Mouse (Mus musculus): ENCODE results near the gene Abhd17c. TPM values are rescaled to one million over a fixed set of nuclear protein-coding genes. Genes with fewer than 3 reads are reported as not detected.

Abhd17c gene
- 8.8 and 9.5 TPM in 2 replicates for polyA plus RNA-seq (2021; fragmentation: Nextera tagmentation)
- long read RNA-seq, experiment 1, transcript Abhd17c-201 (3 exons, 2,238 nt), result major isoform, 15 of 27 reads
- long read RNA-seq, experiment 1, partial matches to known transcripts, result 12 of 27 reads
- long read RNA-seq, experiment 1, other reads (novel, unspliced or antisense), result 0 of 27 reads
- long read RNA-seq, experiment 2, transcript Abhd17c-201 (3 exons, 2,238 nt), result major isoform, 47 of 53 reads
- long read RNA-seq, experiment 2, partial matches to known transcripts, result 2 of 53 reads
- long read RNA-seq, experiment 2, other reads (novel, unspliced or antisense), result 3 of 53 reads

DNA sequence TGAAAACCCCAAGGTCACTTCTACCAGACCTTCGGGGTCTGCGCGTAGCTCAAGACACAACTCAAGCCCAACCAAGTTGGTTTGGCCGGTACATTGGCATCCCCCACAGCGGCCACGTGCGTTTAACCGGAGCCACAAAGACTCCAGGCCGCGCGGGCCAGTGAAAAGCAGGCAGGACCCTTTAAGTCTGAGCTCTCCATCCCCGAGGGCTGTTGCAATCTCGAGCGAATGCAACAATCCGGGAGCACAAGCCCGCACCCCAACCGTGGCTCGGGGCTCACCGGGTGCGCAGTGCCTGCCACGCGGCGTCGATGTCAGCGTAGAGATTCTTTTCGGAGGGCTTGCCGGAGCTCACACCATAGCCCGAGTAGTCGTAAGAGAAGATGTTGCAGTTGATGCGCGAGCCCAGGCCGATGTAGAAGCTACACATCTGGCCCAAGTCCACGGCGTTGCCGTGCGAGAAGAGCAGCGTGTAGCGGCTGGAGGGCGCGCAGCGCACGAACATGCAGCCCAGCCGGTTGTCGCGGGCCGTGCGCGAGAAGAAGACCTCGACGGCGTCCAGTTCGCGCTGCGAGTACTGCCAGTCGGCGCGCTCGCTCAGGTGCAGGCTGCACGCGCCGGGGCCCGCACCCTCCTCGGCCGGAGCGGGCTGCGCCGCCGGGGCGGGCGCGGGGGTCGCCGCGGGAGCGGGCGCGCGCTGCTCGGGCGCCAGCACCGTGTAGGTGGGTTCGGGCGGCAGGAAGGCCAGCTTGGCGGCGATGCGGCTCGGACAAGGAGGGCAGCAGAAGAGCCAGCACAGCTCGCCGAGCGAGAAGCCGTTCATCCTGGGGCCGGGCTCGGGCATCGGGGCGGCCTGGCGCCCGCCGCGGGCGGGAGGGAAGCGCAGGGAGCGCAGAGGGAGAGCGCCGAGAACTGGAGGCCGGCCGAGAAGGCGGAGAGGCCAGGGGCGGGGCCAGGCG lies at the start of gene Abhd17c:
TSS of gene Abhd17c (minus strand) at position 893 of the 959 bp plus-strand sequence.

DNA sequence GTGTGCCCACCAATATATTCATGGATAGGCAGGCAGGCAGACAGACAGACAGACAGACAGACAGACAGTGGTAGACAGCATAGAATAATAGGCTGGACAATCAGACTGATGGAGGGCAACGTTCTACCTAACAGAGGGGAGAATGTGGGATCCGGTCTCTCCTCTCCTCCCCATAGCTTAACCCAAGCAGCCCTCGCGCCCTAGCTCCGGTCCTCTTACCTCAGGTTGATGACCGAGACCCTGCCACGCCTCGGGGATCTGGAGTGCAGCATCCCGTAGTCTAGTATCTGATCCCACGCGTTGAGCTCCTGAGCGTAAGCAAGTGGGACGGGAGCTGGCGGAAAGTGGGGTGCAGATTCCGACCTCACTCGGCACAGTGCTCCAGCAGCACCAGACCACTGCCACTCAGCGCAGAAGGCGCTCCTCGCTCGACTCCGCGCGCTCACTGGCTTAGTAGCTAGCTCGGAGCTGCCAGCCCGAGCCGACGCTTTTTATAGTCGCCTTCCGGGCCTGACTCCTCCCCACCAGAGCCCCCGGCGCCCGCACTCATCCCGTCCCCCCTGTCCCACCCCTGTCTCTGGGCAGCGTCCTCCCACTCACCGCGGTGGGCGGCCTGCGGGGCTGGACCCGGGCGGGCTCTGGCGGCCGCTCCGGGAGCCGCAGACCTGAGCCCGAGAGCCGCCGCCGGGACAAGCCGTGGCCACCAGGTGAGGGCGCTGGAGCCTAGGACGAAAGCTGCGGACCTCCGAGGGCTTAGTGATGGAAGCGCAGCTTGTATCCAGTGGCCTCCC lies 65.5 kb downstream of the Abhd17c start, which contains the start of gene Cemip:
TSS of gene Cemip (minus strand) at position 464 of the 791 bp plus-strand sequence.

Other genes starting within 250 kb of the Abhd17c start
- 1.3 and 1.6 TPM in 2 replicates for gene Cemip, start 65.4 kb downstream of the Abhd17c start, polyA plus RNA-seq (2021; fragmentation: Nextera tagmentation)

Measured in layer of hippocampus, adult 6 months (tissue).